Mouse (Mus musculus) myocyte (in vitro differentiated cells): Measurements from ENCODE around the gene Tbrg4. TPM values are rescaled to one million over a fixed set of nuclear protein-coding genes. Genes with fewer than 3 reads are reported as not detected.
A peak's percentile ranks its signal among the peaks of the same experiment; 100 is the strongest.

Experiments used
- H3K27me3 ChIP-seq: one replicate; pipeline ENCODE4 v1.6.1; 2011; ENCODE audit not compliant: control insufficient read depth, insufficient read depth, insufficient read length
- H3K36me3 ChIP-seq: one replicate; pipeline ENCODE4 v1.6.1; 2011; ENCODE audit not compliant: control insufficient read depth, insufficient read depth
- H3K4me2 ChIP-seq: one replicate; pipeline ENCODE4 v1.6.1; 2011; ENCODE audit warnings: low read depth, control low read depth
- H3K4me3 ChIP-seq: one replicate; pipeline ENCODE4 v1.5.1; 2011; ENCODE audit warnings: mild to moderate bottlenecking, control low read depth, moderate library complexity
- H3K79me2 ChIP-seq: one replicate; pipeline ENCODE4 v1.6.1; 2011; ENCODE audit not compliant: control insufficient read depth, insufficient read depth
- H3ac ChIP-seq: one replicate; pipeline ENCODE4 v1.6.1; 2011; ENCODE audit not compliant: control insufficient read depth, insufficient read length
- CEBPB ChIP-seq: IDR thresholded peaks from 2 replicates; pipeline ENCODE4 v1.6.1; 2011; ENCODE audit warnings: mild to moderate bottlenecking, moderate library complexity; ENCODE audit not compliant: poor library complexity, insufficient read depth, severe bottlenecking
- E2F4 ChIP-seq: IDR thresholded peaks from one replicate; pipeline ENCODE4 v1.6.1; 2011; ENCODE audit warnings: mild to moderate bottlenecking, control low read depth, moderate library complexity; ENCODE audit not compliant: insufficient read depth
- MAX ChIP-seq: IDR thresholded peaks from one replicate; pipeline ENCODE4 v1.6.1; 2011; ENCODE audit warnings: low read depth, mild to moderate bottlenecking, control low read depth
- MYOD1 ChIP-seq, 3 experiments: IDR thresholded peaks; one replicate each; pipeline ENCODE4 v1.6.1; 2011; ENCODE audit warnings: control low read depth in 2 of 3, low read depth in 2 of 3, mild to moderate bottlenecking in 2 of 3, moderate library complexity in 1 of 3; ENCODE audit not compliant: insufficient read length in 2 of 3, control insufficient read depth in 1 of 3
- MYOG ChIP-seq, 3 experiments: IDR thresholded peaks; one replicate each; pipeline ENCODE4 v1.6.1; 2011; ENCODE audit warnings: control low read depth in 2 of 3, low read depth in 2 of 3, mild to moderate bottlenecking in 2 of 3; ENCODE audit not compliant: insufficient read length in 2 of 3, control insufficient read depth in 1 of 3, insufficient read depth in 1 of 3
- POLR2A ChIP-seq: IDR thresholded peaks from one replicate; pipeline ENCODE4 v1.6.1; 2011; ENCODE audit warnings: low read depth, mild to moderate bottlenecking, control low read depth, moderate library complexity; ENCODE audit not compliant: insufficient read length
- POLR2AphosphoS2 ChIP-seq: IDR thresholded peaks from one replicate; pipeline ENCODE4 v1.6.1; 2011; ENCODE audit warnings: low read depth, control low read depth; ENCODE audit not compliant: insufficient read length
- REST ChIP-seq: IDR thresholded peaks from one replicate; pipeline ENCODE4 v1.6.1; 2011; ENCODE audit warnings: mild to moderate bottlenecking, control low read depth, moderate library complexity; ENCODE audit not compliant: insufficient read depth, insufficient read length
- SRF ChIP-seq: IDR thresholded peaks from one replicate; pipeline ENCODE4 v1.6.1; 2011; ENCODE audit warnings: low read depth; ENCODE audit not compliant: control insufficient read depth, insufficient read length
- TCF12 ChIP-seq: IDR thresholded peaks from one replicate; pipeline ENCODE4 v1.6.1; 2011; ENCODE audit warnings: mild to moderate bottlenecking, control low read depth; ENCODE audit not compliant: poor library complexity, insufficient read depth, severe bottlenecking
- TCF3 ChIP-seq: IDR thresholded peaks from one replicate; pipeline ENCODE4 v1.6.1; 2011; ENCODE audit warnings: low read depth, control low read depth; ENCODE audit not compliant: insufficient read length
- USF1 ChIP-seq: IDR thresholded peaks from one replicate; pipeline ENCODE4 v1.6.1; 2011; ENCODE audit warnings: low read depth, mild to moderate bottlenecking, control low read depth, moderate library complexity
- polyA plus RNA-seq: library from polyadenylated mRNA; unstranded; fragments of >200 nt; fragmentation: generic; extraction: Trizol; gene quantifications from one replicate; pipeline ENCODE4 v1.2.1, GENCODE M21; 2012; ENCODE audit warnings: missing spikeins

Tbrg4 gene
- polyA plus RNA-seq, 1 experiment = 71.7 TPM

DNA sequence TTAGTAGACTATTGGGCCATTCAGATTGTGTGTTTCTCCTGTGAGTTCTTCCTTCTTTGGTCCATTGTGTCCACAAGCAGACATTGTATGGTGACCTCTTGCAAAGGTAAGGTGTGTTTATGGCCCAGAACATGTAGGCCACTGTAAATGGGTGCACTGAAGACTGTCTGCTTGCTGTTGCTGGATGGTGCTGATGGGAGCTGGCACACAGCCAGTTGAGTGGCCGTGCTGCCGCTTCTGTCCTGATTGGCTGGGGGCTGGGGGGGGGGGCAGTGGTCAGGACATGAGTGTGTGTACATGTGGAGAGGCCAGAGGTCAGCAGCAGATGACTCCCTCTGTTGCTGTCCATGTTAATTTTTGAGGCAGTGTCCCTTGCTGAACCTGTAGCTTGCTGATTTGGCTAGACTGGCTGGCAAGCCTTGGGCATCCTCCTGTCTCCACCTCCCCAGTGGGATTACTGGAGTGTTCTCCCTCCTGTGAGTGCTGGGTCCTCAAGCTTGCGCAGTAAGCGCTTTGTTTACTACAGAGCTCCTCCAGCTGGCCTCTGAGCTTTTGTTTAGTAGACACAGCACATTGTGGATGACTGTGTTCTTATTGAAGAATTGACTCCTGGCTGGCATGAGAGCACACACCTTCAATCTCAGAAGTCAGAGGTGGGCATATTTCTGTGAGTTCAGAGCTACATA, 45.7 kb downstream of the Tbrg4 start:
- H3K36me3 ChIP-seq = peaks cover 6% of the 10 kb centered on the region
- H3K79me2 ChIP-seq = peaks cover 17% of the 10 kb centered on the region
- no peak overlapping the region for H3K4me2 ChIP-seq
- no peak overlapping the region for H3ac ChIP-seq
- H3K4me3 ChIP-seq = no peak overlapping the region
- TF ChIP-seq MAX (no peak), POLR2AphosphoS2 (no peak), CEBPB (peak; percentile 64), USF1 (no peak)
- no peaks in the 10 kb centered on the region for H3K27me3 ChIP-seq

DNA sequence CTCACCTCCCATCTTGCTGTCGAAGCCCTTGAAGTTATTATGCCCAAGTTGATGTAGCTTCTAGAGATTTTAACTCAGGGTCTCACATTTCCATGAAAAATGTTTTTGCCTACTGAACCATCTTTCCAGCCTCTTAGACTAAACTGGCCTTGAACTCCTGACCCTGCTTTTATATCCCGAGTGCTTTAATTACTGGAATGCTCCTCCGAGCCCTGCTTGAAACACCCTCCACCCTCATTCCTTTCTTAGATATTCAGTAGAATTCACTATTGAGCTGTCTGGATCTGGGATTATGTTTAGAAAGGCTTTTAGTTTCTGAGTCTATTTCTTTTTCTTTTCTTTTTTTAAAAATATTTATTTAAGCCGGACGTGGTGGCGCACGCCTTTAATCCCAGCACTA, 46.5 kb downstream of the Tbrg4 start:
- no peaks in the 10 kb centered on the region for H3K27me3 ChIP-seq
- peaks cover 17% of the 10 kb centered on the region for H3K79me2 ChIP-seq

DNA sequence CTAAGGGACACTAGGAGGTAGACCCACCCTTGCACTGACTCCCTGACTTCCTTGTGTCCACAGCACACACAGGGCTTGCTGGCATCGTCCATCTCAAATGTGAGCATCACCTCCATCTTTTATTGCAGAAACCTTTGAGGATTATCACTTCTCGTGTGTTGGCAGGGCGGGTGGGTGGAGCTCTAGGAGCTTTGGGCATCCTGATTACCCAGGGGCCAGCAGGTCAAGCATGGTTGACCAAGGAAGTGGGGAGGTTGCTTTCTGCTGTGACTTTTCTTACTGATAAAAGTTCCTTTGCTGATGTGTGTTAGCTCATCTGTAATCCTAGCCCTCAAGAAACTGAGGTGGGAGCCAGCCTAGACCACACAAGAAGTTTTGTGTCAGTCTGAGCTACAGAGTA, 49.7 kb downstream of the Tbrg4 start:
- TF ChIP-seq MAX = no peak
- H3K79me2 ChIP-seq = peaks cover 13% of the 10 kb centered on the region
- H3K4me3 ChIP-seq = no peak overlapping the region
- H3K4me2 ChIP-seq = no peak overlapping the region
- no peak overlapping the region for H3ac ChIP-seq
- no peaks in the 10 kb centered on the region for H3K27me3 ChIP-seq
- peaks cover 9% of the 10 kb centered on the region for H3K36me3 ChIP-seq

More for the DNA sequence above, 46.5 kb downstream of the Tbrg4 start:
- Histone ChIP-seq H3K4me2 (no peak overlapping the region), H3K4me3 (no peak overlapping the region), H3K36me3 (peaks cover 6% of the 10 kb centered on the region), H3ac (no peak overlapping the region)
- TF ChIP-seq SRF (no peak), MYOD1 (IDR thresholded peaks at IDR 0.05; ENCODE audit: control insufficient read depth in 1 of 3, insufficient read length in 2 of 3, low read depth in 2 of 3) (no peak), TCF3 (no peak), E2F4 (no peak), POLR2AphosphoS2 (no peak), CEBPB (no peak)

DNA sequence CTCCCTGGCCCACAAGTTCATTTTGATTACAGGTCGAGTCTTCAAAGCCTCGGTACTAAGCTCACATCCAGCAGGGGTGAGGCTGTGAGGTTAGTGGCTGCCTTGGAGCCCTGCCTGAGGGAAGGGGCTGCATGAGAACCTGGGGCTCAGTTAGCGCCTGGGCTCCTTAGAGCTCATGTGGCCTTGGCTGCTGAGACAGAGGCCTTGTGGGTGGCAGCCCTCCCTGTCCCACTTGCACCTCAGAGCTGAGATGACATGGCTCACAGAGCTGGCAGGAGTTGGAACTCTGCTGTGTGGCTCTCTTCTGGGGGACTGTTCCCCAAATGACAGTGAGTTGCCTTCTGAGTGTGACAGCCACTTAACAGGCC, 56.5 kb downstream of the Tbrg4 start:
- Histone ChIP-seq H3K79me2 (peaks cover 37% of the 10 kb centered on the region), H3K36me3 (peaks cover 8% of the 10 kb centered on the region), H3K4me2 (no peak overlapping the region), H3ac (no peak overlapping the region), H3K4me3 (no peak overlapping the region), H3K27me3 (no peaks in the 10 kb centered on the region)
- no peak for TF ChIP-seq TCF3
- no peak for TF ChIP-seq SRF
- TF ChIP-seq USF1 = no peak
- TF ChIP-seq CEBPB = no peak
- TF ChIP-seq MYOG (IDR thresholded peaks at IDR 0.05; ENCODE audit: control insufficient read depth in 1 of 3, insufficient read depth in 1 of 3, insufficient read length in 2 of 3, low read depth in 2 of 3) = no peak
- TF ChIP-seq REST = no peak
- TF ChIP-seq POLR2AphosphoS2 = no peak
- no peak for TF ChIP-seq MYOD1 (IDR thresholded peaks at IDR 0.05; ENCODE audit: control insufficient read depth in 1 of 3, insufficient read length in 2 of 3, low read depth in 2 of 3)
- TF ChIP-seq E2F4 = no peak
- TF ChIP-seq TCF12 = no peak
- TF ChIP-seq POLR2A = no peak
- TF ChIP-seq MAX = no peak

DNA sequence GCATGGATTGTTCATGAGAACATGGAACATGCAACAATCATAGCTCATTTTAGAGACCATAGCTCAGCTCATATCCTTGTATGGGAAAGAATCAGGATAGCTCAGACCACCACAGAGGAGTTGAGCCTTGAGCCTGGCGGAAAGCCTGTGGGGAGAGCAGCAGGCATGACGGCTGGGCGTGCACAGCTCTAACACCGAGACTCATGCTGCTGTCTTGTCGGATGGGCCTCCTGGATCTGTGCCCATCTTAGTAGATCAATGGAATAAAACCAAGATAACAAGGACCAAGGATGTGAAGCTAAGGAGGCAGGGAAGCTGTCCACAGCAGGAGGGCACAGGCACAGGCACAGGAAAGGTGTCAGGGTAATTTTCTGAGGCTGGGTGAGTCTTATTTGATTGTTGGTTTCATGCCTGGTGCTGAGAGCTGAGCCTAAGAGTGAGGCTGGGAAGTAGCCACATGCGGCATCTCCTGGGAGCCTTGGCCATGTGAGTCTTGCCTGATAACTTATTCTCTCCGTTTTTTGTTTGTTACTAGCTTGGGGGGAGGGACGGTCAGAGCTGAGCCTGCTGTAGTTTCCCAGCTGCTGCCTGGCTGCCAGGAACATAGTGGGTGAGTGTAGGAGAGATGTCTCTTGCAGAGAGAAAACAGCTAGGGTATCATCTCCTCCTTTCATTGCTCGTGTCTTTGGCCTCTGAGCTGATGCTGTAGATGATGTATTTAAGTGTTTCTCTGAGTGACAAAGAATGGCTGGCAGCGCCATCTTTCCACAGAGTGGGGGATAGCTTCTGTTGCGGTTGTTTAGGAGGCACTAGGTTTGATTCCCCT, 57.1 kb downstream of the Tbrg4 start:
- Histone ChIP-seq H3K36me3 (peaks cover 7% of the 10 kb centered on the region), H3K4me3 (no peak overlapping the region), H3K4me2 (no peak overlapping the region), H3ac (no peak overlapping the region), H3K79me2 (peaks cover 41% of the 10 kb centered on the region), H3K27me3 (no peaks in the 10 kb centered on the region)
- no peak for TF ChIP-seq TCF12
